Mouse (Mus musculus) heart, embryonic 16.5 days (tissue): ENCODE results near the gene Nxph1. TPM values are rescaled to one million over a fixed set of nuclear protein-coding genes. Genes with fewer than 3 reads are reported as not detected.

Experiments used
- ATAC-seq: fragments of 200-750 bp; cut with Nextera tagmentation; replicated peaks from 2 replicates; pipeline ENCODE4 v1.8.0; 2017; ENCODE audit warnings: moderate number of reproducible peaks; ENCODE audit not compliant: insufficient read depth, low FRiP score; ENCODE audit errors: extremely low read depth
- H3K27ac ChIP-seq: fragments of 300-500 bp; sonication (generic); 2 replicates; pipeline ENCODE4 v1.5.1; 2014; ENCODE audit warnings: mild to moderate bottlenecking, low read length, control low read depth, moderate library complexity
- H3K27me3 ChIP-seq: fragments of 300-500 bp; sonication (generic); 2 replicates; pipeline ENCODE4 v1.6.1; 2014; ENCODE audit warnings: low read length, mixed read lengths; ENCODE audit not compliant: control insufficient read depth, insufficient read depth
- H3K36me3 ChIP-seq: fragments of 300-500 bp; sonication (generic); 2 replicates; pipeline ENCODE4 v1.6.1; 2014; ENCODE audit not compliant: control insufficient read depth, insufficient read depth
- H3K4me1 ChIP-seq: fragments of 300-500 bp; sonication (generic); 2 replicates; pipeline ENCODE4 v1.6.1; 2014; ENCODE audit warnings: low read length, mixed read lengths; ENCODE audit not compliant: control insufficient read depth, insufficient read depth
- H3K4me2 ChIP-seq: fragments of 300-500 bp; sonication (generic); 2 replicates; pipeline ENCODE4 v1.6.1; 2014; ENCODE audit warnings: low read depth, mild to moderate bottlenecking, control low read depth, low read length
- H3K4me3 ChIP-seq: fragments of 300-500 bp; sonication (generic); 2 replicates; pipeline ENCODE4 v1.5.1; 2014; ENCODE audit warnings: mild to moderate bottlenecking, control low read depth, low read length
- H3K9ac ChIP-seq: fragments of 300-500 bp; sonication (generic); 2 replicates; pipeline ENCODE4 v1.6.1; 2014; ENCODE audit warnings: low read length, control low read depth
- H3K9me3 ChIP-seq: fragments of 300-500 bp; sonication (generic); replicated peaks from 2 replicates; pipeline ENCODE4 v1.6.1; 2016; ENCODE audit warnings: low read length; ENCODE audit not compliant: control insufficient read depth
- WGBS: fragments of 180-500 bp; shearing (Covaris S2); extraction: QIAGEN DNeasy Blood & Tissue Kit; methylation state at CpG from one replicate; pipeline ENCODE4 v1.1.7; 2014; 5-methylcytosine and 5-hydroxymethylcytosine counted together
- polyA plus RNA-seq: library from polyadenylated mRNA; unstranded; fragments of >200 nt; fragmentation: Nextera tagmentation; extraction: Ambion mirVana; gene quantifications from 2 replicates; pipeline ENCODE4 v1.2.1, GENCODE M21; 2015

Gene Nxph1
- polyA plus RNA-seq, 1 experiment from 2014 or later, result 0.09 TPM

DNA sequence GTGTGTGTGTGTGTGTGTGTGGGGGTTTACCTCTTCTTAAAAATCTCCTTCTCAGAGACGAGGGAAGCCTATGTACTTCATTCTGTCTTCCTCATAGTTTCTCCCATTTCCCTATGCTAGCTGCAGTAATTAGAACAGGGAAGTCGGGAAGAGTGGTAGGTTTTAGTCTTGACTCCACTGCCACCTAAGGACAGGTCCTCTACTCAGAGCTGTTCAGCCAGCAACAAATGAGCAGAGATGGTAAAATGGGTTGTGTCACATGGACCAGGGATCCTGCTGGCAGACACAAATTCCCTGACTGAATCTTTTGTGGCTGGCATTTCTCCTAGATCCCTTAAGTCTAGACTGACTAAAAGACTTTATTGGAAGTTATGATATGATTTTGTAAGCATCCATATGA is 128.2 kb downstream of the Nxph1 start:
- Histone ChIP-seq H3K4me1 (no peaks in the 10 kb centered on the region), H3K27ac (no peak overlapping the region), H3K4me2 (no peak overlapping the region), H3K9me3 (no peaks in the 10 kb centered on the region), H3K27me3 (no peaks in the 10 kb centered on the region), H3K9ac (no peak overlapping the region), H3K36me3 (no peaks in the 10 kb centered on the region), H3K4me3 (no peak overlapping the region)
- 42% methylated on average over 2 of the region's 2 CpGs for WGBS
- no peak for ATAC-seq

DNA sequence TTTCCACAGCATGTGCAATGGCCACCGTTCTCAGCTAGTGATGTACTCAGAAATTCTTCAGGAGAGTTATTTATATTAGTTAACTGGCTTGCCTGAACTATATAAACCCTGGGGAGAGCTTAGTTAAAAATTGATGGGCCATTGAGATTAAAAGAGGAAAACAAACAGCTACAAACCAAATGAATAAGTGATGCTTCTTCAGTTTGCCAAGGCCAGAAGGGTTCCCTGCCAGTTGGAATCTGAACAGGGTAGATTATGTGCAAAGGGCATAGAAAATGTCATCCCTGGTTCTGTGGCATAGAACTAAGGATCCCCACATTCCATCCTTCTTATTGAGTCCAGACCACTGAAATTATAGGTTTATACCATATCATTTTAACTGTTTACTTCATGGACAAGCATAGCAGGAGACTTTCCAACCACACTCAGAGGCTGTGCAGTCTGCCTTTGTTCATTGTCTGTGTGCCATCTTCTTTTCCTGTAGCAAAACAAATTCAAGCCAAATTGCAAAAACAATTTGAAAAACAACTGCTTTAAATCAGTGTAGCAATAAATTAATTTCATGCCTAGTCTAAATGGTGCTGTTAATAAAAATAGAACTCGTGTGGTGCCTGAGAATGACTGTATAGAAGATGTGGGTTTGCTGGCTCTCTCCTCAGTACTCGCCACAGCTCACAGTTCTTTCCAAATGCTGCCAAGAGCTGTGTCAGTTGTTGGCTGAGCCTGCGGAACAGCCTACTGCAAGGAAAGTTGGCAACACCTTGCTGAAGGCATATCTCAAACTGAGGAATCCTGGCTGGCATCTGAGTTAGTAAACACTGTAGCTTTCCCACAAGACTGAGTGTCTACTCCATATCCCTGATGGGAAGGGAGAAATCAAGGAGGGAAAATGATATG is 129.8 kb downstream of the Nxph1 start:
- H3K36me3 ChIP-seq, result no peaks in the 10 kb centered on the region
- no peak overlapping the region for H3K4me2 ChIP-seq
- no peak overlapping the region for H3K4me3 ChIP-seq
- ATAC-seq, result no peak
- H3K9me3 ChIP-seq, result no peaks in the 10 kb centered on the region
- H3K27me3 ChIP-seq, result no peaks in the 10 kb centered on the region
- WGBS, result 60% methylated on average over 4 of the region's 4 CpGs
- no peak overlapping the region for H3K27ac ChIP-seq
- no peaks in the 10 kb centered on the region for H3K4me1 ChIP-seq
- H3K9ac ChIP-seq, result no peak overlapping the region

DNA sequence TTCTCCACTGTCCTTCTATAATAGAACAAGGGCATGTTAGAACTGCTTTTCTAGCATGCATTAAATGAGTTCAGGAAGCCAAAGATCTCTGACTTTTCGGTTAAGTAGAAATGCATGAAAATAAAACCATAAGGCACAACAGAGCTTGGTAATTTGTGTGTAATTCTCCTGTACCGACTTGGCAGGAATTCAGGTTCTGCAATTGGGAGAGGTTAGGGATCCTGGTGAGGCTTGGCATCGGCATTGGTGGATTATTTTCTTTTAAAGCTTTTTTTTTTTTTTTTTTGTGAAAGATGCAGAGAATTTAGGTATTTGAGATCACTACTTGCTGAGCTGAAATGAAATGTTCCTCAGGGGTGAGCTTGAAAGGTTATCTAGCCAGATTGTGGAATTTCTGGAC is 135.6 kb downstream of the Nxph1 start:
- Histone ChIP-seq H3K27me3 (no peaks in the 10 kb centered on the region), H3K4me3 (no peak overlapping the region), H3K36me3 (no peaks in the 10 kb centered on the region), H3K4me1 (no peaks in the 10 kb centered on the region), H3K9ac (no peak overlapping the region), H3K27ac (no peak overlapping the region), H3K4me2 (no peak overlapping the region), H3K9me3 (no peaks in the 10 kb centered on the region)
- ATAC-seq, result no peak
- WGBS, result 65% methylated on average over 3 of the region's 3 CpGs

DNA sequence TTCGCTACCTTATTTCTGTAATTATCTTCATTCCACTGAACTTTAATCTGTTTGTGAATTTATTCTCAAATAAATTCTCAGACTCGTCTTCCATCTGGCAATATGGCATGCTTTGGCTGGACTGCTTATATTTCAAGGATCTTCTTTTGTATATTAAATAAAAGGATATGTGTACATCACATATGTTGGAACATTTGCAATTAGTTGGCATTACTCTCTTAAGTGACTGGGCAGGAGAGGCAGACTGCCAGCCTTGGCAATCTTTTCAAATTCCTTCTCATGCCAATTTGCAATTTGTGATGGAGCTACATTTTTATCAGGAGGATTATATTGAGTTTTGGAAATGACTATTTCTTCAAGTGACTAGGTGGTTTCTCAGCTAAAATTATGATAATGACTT is 149.1 kb downstream of the Nxph1 start:
- 73% methylated on average over 2 of the region's 2 CpGs for WGBS
- Histone ChIP-seq H3K36me3 (no peaks in the 10 kb centered on the region), H3K4me2 (no peak overlapping the region), H3K4me1 (no peaks in the 10 kb centered on the region), H3K9me3 (no peaks in the 10 kb centered on the region), H3K27me3 (no peaks in the 10 kb centered on the region), H3K27ac (no peak overlapping the region), H3K4me3 (no peak overlapping the region), H3K9ac (no peak overlapping the region)
- ATAC-seq, result no peak

DNA sequence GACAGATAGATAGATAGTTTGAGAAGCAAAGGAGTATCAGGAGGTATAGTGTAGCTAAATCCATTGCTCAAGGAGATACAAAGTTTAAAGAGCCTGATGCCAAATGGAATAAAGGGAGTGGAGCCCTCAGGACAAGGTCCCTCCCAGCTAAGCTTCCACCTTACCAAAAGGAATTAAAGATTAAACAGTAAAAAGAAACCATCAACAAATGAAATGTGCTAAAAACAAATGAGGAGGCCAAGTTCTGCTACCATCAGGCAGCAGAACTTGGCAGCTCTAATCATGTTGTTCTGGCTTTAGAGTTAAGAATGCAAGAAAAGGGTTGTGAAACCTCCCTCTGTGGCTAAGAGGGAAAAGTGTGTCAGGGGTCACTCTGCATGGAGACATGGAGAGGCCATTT is 159.1 kb downstream of the Nxph1 start:
- ATAC-seq, result no peak
- Histone ChIP-seq H3K4me3 (no peak overlapping the region), H3K27ac (no peak overlapping the region), H3K36me3 (no peaks in the 10 kb centered on the region), H3K27me3 (no peaks in the 10 kb centered on the region), H3K9me3 (no peaks in the 10 kb centered on the region), H3K4me2 (no peak overlapping the region), H3K9ac (no peak overlapping the region), H3K4me1 (no peaks in the 10 kb centered on the region)

DNA sequence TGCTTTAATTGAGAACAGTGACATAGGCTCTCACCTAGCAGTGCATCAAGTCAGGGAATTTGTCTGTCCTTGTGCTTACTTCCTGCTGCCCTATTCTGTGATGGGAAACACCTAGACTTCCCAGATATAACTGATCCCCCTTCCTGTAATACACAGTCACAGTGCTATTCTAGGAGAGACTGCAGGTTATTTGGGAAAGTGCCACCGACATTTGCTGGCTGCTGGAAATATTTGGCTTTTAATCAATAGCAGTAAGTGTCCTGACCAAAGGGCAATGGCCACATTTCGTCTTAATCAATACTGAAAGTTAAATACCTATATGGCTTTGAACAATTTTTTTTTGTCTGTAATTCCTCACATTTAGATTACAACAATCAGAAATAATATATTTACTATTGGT is 170.9 kb downstream of the Nxph1 start:
- Histone ChIP-seq H3K9me3 (no peaks in the 10 kb centered on the region), H3K4me3 (no peak overlapping the region), H3K4me1 (no peaks in the 10 kb centered on the region), H3K27ac (no peak overlapping the region), H3K9ac (no peak overlapping the region), H3K36me3 (no peaks in the 10 kb centered on the region), H3K27me3 (no peaks in the 10 kb centered on the region), H3K4me2 (no peak overlapping the region)
- ATAC-seq, result no peak
- 63% methylated on average over 2 of the region's 2 CpGs for WGBS

DNA sequence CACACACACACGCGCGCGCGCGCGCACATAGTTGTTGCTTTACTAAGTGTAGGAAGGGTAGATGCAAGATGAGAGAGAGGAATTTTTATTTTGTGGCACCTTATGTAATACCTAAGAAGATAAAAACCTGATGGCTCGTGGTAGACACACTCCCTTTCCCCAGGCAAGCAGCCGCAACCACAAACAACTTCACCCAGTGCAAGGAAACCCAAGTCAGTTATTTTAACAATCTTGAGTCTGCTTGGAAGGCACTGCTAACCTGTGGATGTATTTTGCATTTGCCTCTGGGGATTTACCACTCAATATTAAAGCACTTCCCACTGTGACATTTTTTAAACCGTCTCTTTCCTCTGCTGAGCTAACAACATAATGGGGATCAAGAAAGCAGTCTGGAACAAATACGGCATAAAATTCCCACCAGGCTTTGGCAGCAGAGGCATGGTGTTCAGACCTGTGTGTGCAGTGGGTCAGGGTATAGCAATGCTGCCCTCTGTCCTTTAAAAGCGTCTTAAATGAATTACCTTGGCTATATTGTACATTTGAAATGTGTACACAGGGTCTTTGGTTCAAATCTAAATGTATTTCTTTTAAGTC is 176.2 kb downstream of the Nxph1 start:
- ATAC-seq, result no peak
- H3K27me3 ChIP-seq, result no peaks in the 10 kb centered on the region
- no peak overlapping the region for H3K27ac ChIP-seq
- 84% methylated on average over 12 of the region's 12 CpGs for WGBS
- no peaks in the 10 kb centered on the region for H3K4me1 ChIP-seq
- H3K4me2 ChIP-seq, result no peak overlapping the region
- no peaks in the 10 kb centered on the region for H3K9me3 ChIP-seq
- H3K9ac ChIP-seq, result no peak overlapping the region
- H3K4me3 ChIP-seq, result no peak overlapping the region
- H3K36me3 ChIP-seq, result no peaks in the 10 kb centered on the region

DNA sequence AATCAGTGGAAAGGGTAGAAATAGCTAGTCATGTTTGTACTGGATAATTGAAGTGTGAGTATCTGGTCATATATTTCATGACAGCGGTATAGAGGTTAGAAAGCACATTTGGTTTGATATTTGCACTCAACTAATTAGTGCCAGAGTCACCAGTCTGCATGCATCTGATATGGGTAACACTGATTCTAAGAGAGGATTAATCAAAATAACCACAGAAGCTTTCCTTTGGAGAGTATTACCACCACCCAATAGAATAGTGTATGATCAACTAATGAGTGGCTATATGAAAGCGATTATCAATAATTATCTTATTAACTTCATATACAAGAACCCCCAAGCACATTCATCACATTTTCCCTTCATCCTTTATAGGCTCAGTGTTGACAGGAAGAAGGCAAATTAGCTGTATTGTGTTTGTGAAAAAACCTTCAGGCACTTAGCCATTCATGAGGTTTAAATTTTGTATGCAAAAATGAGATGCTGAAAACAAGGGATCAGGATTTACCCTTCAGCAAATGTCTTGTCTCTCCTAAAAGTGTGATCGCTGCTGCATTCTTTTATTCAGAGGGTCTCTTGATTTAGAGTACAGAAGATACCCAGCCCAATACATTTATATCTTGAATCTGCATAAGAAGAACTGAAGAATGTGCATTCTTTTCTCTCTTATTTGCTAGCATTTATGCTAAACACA is 185.5 kb downstream of the Nxph1 start:
- no peak overlapping the region for H3K9ac ChIP-seq
- WGBS, result 67% methylated on average over 3 of the region's 3 CpGs
- H3K4me2 ChIP-seq, result no peak overlapping the region
- no peak for ATAC-seq
- no peaks in the 10 kb centered on the region for H3K9me3 ChIP-seq
- H3K27me3 ChIP-seq, result no peaks in the 10 kb centered on the region
- no peaks in the 10 kb centered on the region for H3K4me1 ChIP-seq
- no peak overlapping the region for H3K4me3 ChIP-seq
- no peak overlapping the region for H3K27ac ChIP-seq
- no peaks in the 10 kb centered on the region for H3K36me3 ChIP-seq

DNA sequence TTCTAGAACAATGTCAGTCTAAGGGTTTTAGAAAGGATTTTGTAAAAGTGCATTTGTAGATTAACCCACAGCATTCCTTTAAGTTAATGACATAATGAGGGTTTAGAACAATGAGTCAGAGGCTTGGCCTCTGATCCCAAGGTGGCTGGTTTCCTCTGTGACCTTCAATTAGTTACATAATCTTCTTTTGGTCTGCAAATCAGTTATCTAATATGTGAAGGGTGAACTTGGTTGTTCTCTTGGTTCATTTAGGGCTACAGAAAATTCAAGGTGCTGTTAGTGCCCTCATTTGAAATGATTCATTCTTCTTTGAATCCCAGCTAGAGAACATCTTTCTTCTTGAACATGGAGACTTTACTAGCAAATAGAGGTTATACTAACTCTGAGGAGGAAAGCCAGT is 199.7 kb downstream of the Nxph1 start:
- Histone ChIP-seq H3K4me3 (no peak overlapping the region), H3K9me3 (no peaks in the 10 kb centered on the region)

More for the DNA sequence above, 199.7 kb downstream of the Nxph1 start:
- no peak for ATAC-seq
- Histone ChIP-seq H3K4me2 (no peak overlapping the region), H3K9ac (no peak overlapping the region), H3K27ac (no peak overlapping the region), H3K36me3 (no peaks in the 10 kb centered on the region), H3K4me1 (no peaks in the 10 kb centered on the region), H3K27me3 (no peaks in the 10 kb centered on the region)
